Mouse (Mus musculus): ENCODE results near the gene Phf13.

DNA sequence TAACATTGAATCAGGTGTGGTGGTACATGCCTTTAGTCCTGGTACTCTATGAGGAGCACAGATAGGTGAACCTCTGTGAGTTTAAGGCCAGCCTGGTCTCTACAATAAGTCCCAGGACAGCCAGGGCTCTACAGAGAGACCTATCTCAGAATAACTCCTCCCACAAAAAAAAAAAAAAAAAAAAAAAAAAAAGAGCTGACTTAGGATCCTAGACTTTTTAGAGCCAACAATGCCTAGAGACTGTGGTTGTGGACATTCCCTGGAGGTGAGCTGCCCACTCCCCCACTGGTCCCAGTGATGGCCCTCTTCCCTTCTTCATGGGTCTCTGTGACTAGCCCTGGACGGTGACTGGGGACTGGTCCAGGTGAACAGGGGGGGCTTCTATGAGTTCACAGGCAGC, 40.3 kb downstream of the Phf13 start:
- TF ChIP-seq GATA1 (IDR thresholded peaks at IDR 0.05; ENCODE audit: low read length) = no peak
- TF ChIP-seq TAL1 (IDR thresholded peaks at IDR 0.05; ENCODE audit: low read length) = no peak

Measured in erythroblast, embryonic 14.5 days (primary cell).